Mouse (Mus musculus): ENCODE measurements around the gene Syk. TPM values are rescaled to one million over a fixed set of nuclear protein-coding genes. Genes with fewer than 3 reads are reported as not detected.

Syk gene
- 1.0 and 1.1 TPM in 2 replicates for polyA plus RNA-seq (2014; fragmentation: Nextera tagmentation; extraction: Ambion mirVana)

DNA sequence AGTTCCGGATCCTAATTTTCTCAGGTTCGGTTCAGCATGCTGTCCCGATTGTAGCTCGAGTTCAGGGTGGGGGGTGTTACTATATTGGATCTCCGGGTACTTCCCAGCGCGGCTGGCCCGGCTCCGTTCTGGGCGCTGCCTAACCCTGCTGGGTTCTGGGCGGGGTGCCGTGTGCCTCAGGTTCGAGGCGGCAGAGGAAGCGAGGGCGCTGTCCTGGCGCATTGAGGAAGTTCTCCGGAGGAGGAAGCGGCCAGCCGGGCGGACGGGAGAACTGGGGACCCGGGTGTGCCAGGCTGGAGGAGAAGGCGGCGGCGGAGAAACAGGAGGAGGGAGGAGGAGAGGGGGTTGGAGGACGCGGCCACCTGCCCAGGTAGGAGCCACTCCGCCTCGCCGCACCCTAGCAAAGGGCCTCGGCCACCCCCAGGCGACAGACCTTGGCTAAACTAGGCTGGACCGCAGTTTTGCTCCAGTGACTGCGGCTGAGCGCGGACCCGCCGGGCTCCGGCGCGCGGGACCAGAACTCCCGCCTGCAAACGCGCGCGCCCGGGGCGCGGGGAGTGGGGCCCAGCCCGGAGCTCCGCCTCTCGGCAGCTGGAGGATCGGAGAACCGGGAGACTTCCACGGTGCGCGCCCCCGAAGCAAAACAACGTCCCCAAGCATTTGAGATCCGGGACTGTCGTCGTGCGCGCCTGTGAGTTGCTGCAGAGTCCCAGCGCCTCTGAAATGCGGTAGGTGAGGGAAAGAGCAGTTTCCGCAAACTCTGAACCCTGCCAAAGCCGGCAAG lies at the start of gene Syk:
Syk (plus strand) TSS at position 296 of the 784 bp plus-strand sequence.
- peak; percentile 65 for ATAC-seq
- H3K4me2 ChIP-seq (ENCODE audit: low read length): peak within 1 kb of the TSS; percentile 94

GRCm38 (mm10) chr13:52533644-52534043 lies 49.3 kb upstream of the Syk start:
- Histone ChIP-seq H3K9ac (ENCODE audit: low read length) (no peak overlapping the region), H3K27ac (ENCODE audit: low read depth, low read length) (no peak overlapping the region), H3K27me3 (replicated peaks; ENCODE audit: control insufficient read depth, insufficient read depth, low read length) (peaks cover 4% of the 10 kb centered on the region; the same call in 1 of the 2 replicates), H3K36me3 (ENCODE audit: control insufficient read depth, insufficient read depth, low read length) (no peaks in the 10 kb centered on the region), H3K4me2 (ENCODE audit: low read length) (no peak overlapping the region), H3K9me3 (replicated peaks; ENCODE audit: control insufficient read depth, low read length) (no peaks in the 10 kb centered on the region), H3K4me3 (ENCODE audit: low read depth, low read length) (no peak overlapping the region), H3K4me1 (ENCODE audit: control insufficient read depth, insufficient read depth, low read length) (no peaks in the 10 kb centered on the region)
- DNase-seq (ENCODE audit: low spot score) (no peak), ATAC-seq (no peak)
- 79% methylated on average over 5 of the region's 5 CpGs for WGBS

More for the DNA sequence above, at the start of gene Syk:
- H3K36me3 ChIP-seq (ENCODE audit: control insufficient read depth, insufficient read depth, low read length): no peaks in the 10 kb centered on the region
- peak within 1 kb of the TSS; percentile 55 for H3K4me3 ChIP-seq (ENCODE audit: low read depth, low read length)
- no peak within 1 kb of the TSS for H3K27ac ChIP-seq (ENCODE audit: low read depth, low read length)
- peaks cover 14% of the 10 kb centered on the region for H3K27me3 ChIP-seq (replicated peaks; ENCODE audit: control insufficient read depth, insufficient read depth, low read length)
- under 1% methylated on average over 68 of the region's 70 CpGs for WGBS
- no peaks in the 10 kb centered on the region for H3K9me3 ChIP-seq (replicated peaks; ENCODE audit: control insufficient read depth, low read length)
- no peaks in the 10 kb centered on the region for H3K4me1 ChIP-seq (ENCODE audit: control insufficient read depth, insufficient read depth, low read length)
- peak; percentile 73 for DNase-seq (ENCODE audit: low spot score)
- peak within 1 kb of the TSS; percentile 50 for H3K9ac ChIP-seq (ENCODE audit: low read length)

DNA sequence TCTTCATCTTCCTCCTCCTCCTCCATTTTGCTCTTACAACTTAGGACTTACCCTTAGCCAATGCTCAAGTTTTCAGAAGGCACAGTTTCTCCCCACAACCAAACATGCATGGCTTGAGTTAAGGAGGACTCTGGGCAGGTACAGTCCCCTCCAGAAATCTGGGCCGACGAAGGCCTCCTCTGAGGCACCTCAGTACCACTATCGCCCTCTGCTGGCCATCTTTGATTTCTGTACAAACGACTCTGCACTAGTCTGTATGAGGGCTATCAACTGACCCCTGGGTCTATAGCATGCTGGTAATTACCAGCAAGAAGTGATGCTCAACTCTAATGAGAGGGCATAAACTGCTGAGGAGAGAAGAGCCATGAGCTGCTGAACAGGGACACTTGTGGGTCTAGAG lies 47.4 kb upstream of the Syk start:
- Histone ChIP-seq H3K27me3 (replicated peaks; ENCODE audit: control insufficient read depth, insufficient read depth, low read length) (no peaks in the 10 kb centered on the region; the same call in 1 of the 2 replicates), H3K4me1 (ENCODE audit: control insufficient read depth, insufficient read depth, low read length) (no peaks in the 10 kb centered on the region), H3K36me3 (ENCODE audit: control insufficient read depth, insufficient read depth, low read length) (no peaks in the 10 kb centered on the region), H3K4me3 (ENCODE audit: low read depth, low read length) (no peak overlapping the region), H3K9me3 (replicated peaks; ENCODE audit: control insufficient read depth, low read length) (no peaks in the 10 kb centered on the region), H3K9ac (ENCODE audit: low read length) (no peak overlapping the region), H3K4me2 (ENCODE audit: low read length) (no peak overlapping the region), H3K27ac (ENCODE audit: low read depth, low read length) (no peak overlapping the region)
- ATAC-seq: no peak; the same call in 1 of the 2 replicates
- peak; percentile 82 for DNase-seq (ENCODE audit: low spot score)
- WGBS: 6% methylated on average over 4 of the region's 4 CpGs

DNA sequence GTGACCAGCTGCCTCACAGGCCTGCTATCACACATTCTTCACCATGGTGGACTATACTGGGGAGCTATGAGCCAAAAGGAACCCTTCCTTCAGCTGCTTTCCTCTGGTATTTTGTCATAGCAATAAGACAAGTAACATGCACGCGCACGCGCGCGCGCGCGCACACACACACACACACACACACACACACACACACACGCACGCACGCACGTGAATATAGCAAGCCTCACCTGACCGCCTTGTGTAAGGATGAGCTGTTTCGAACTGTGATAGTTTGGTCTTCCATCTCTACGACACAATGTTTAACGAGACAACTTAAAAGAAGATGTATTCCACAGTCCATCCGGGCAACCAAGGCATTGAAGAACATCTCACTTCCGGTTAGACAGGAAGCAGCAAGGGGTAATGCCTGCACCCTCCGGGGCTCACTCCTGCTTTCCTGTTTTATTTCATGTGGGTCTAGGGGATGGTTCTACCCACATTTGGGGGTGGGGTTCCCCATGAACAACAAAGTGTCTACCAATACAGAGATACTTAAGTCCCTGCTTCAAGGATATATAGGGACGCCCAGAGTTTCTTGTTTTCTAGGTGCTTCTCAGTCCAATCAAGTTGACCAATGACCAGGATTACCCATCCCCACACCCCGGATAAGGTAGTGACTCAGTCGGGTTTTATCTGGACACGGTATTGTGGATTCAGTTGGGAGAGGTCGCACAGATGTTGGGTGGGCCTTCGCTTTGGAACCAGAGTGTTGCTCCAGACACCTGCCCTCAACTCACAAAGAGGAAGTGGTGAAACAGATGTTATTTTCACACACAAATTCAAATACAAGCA lies 45.0 kb upstream of the Syk start:
- no peak for ATAC-seq

GRCm38 (mm10) chr13:52538588-52539116 lies 44.3 kb upstream of the Syk start:
- H3K36me3 ChIP-seq (ENCODE audit: control insufficient read depth, insufficient read depth, low read length): no peaks in the 10 kb centered on the region

More for the DNA sequence above, 45.0 kb upstream of the Syk start:
- Histone ChIP-seq H3K9me3 (replicated peaks; ENCODE audit: control insufficient read depth, low read length) (no peaks in the 10 kb centered on the region), H3K4me3 (ENCODE audit: low read depth, low read length) (no peak overlapping the region), H3K36me3 (ENCODE audit: control insufficient read depth, insufficient read depth, low read length) (no peaks in the 10 kb centered on the region), H3K9ac (ENCODE audit: low read length) (no peak overlapping the region), H3K27ac (ENCODE audit: low read depth, low read length) (no peak overlapping the region), H3K4me1 (ENCODE audit: control insufficient read depth, insufficient read depth, low read length) (no peaks in the 10 kb centered on the region), H3K27me3 (replicated peaks; ENCODE audit: control insufficient read depth, insufficient read depth, low read length) (no peaks in the 10 kb centered on the region; the same call in 1 of the 2 replicates), H3K4me2 (ENCODE audit: low read length) (no peak overlapping the region)
- DNase-seq (ENCODE audit: low spot score): no peak
- 95% methylated on average over 26 of the region's 26 CpGs for WGBS

GRCm38 (mm10) chr13:52539461-52539860 lies 43.5 kb upstream of the Syk start:
- Histone ChIP-seq H3K9ac (ENCODE audit: low read length) (no peak overlapping the region), H3K27ac (ENCODE audit: low read depth, low read length) (no peak overlapping the region), H3K4me3 (ENCODE audit: low read depth, low read length) (no peak overlapping the region), H3K27me3 (replicated peaks; ENCODE audit: control insufficient read depth, insufficient read depth, low read length) (no peaks in the 10 kb centered on the region; the same call in 1 of the 2 replicates), H3K9me3 (replicated peaks; ENCODE audit: control insufficient read depth, low read length) (no peaks in the 10 kb centered on the region), H3K4me1 (ENCODE audit: control insufficient read depth, insufficient read depth, low read length) (no peaks in the 10 kb centered on the region), H3K4me2 (ENCODE audit: low read length) (no peak overlapping the region), H3K36me3 (ENCODE audit: control insufficient read depth, insufficient read depth, low read length) (no peaks in the 10 kb centered on the region)
- DNase-seq (ENCODE audit: low spot score): no peak
- 82% methylated on average over 6 of the region's 6 CpGs for WGBS
- no peak for ATAC-seq

More at GRCm38 (mm10) chr13:52538588-52539116, 44.3 kb upstream of the Syk start:
- 92% methylated on average over 9 of the region's 9 CpGs for WGBS
- ATAC-seq: no peak
- H3K4me1 ChIP-seq (ENCODE audit: control insufficient read depth, insufficient read depth, low read length): no peaks in the 10 kb centered on the region
- no peak overlapping the region for H3K27ac ChIP-seq (ENCODE audit: low read depth, low read length)
- no peak overlapping the region for H3K4me3 ChIP-seq (ENCODE audit: low read depth, low read length)
- no peak for DNase-seq (ENCODE audit: low spot score)
- H3K9ac ChIP-seq (ENCODE audit: low read length): no peak overlapping the region
- no peaks in the 10 kb centered on the region for H3K9me3 ChIP-seq (replicated peaks; ENCODE audit: control insufficient read depth, low read length)
- H3K4me2 ChIP-seq (ENCODE audit: low read length): no peak overlapping the region
- no peaks in the 10 kb centered on the region; the same call in 1 of the 2 replicates for H3K27me3 ChIP-seq (replicated peaks; ENCODE audit: control insufficient read depth, insufficient read depth, low read length)

- Histone ChIP-seq H3K4me1 (ENCODE audit: control insufficient read depth, insufficient read depth, low read length) (no peaks in the 10 kb centered on the region), H3K36me3 (ENCODE audit: control insufficient read depth, insufficient read depth, low read length) (no peaks in the 10 kb centered on the region), H3K9me3 (replicated peaks; ENCODE audit: control insufficient read depth, low read length) (no peaks in the 10 kb centered on the region), H3K9ac (ENCODE audit: low read length) (no peak overlapping the region), H3K4me3 (ENCODE audit: low read depth, low read length) (no peak overlapping the region), H3K27me3 (replicated peaks; ENCODE audit: control insufficient read depth, insufficient read depth, low read length) (no peaks in the 10 kb centered on the region), H3K4me2 (ENCODE audit: low read length) (no peak overlapping the region), H3K27ac (ENCODE audit: low read depth, low read length) (no peak overlapping the region)
- ATAC-seq (no peak), DNase-seq (ENCODE audit: low spot score) (no peak)
- whole genome bisulfite sequencing: 72% methylated on average over 5 of the region's 5 CpGs
Observed at GRCm38 (mm10) chr13:52541385-52542035, 41.5 kb upstream of the Syk start.

DNA sequence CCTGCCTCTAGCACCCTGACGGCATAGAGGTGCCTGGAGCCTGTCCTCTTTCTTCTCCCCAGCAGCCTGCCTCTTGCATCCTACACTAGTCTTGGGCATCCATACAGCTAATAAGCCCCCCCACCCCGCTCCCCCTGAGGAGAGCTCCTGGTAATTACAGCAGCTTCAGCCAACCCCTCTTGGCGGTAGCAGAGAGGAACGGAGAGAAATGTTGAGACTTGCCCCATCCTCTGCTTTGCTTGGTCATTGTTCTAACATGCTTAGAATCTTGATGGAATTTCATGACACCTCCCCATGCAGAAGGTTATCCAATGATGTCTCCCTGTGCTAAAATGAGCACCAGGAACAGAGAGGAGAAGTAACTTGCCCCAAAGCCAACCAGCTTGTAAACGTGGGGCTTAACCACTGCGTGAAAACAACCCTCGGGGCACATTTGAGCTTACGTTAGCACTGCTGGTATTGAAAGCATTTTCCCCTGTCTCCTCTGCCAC lies 40.9 kb upstream of the Syk start:
- H3K9me3 ChIP-seq (replicated peaks; ENCODE audit: control insufficient read depth, low read length): no peaks in the 10 kb centered on the region
- no peak overlapping the region for H3K4me2 ChIP-seq (ENCODE audit: low read length)
- no peaks in the 10 kb centered on the region for H3K4me1 ChIP-seq (ENCODE audit: control insufficient read depth, insufficient read depth, low read length)
- no peaks in the 10 kb centered on the region for H3K27me3 ChIP-seq (replicated peaks; ENCODE audit: control insufficient read depth, insufficient read depth, low read length)
- WGBS: 64% methylated on average over 8 of the region's 8 CpGs
- H3K4me3 ChIP-seq (ENCODE audit: low read depth, low read length): no peak overlapping the region
- no peak for DNase-seq (ENCODE audit: low spot score)
- no peak overlapping the region for H3K27ac ChIP-seq (ENCODE audit: low read depth, low read length)
- no peaks in the 10 kb centered on the region for H3K36me3 ChIP-seq (ENCODE audit: control insufficient read depth, insufficient read depth, low read length)
- no peak overlapping the region for H3K9ac ChIP-seq (ENCODE audit: low read length)
- no peak for ATAC-seq

Data from forebrain, embryonic 14.5 days (tissue).